Mouse (Mus musculus): ENCODE data around the gene Arl5a.

GRCm38 (mm10) chr2:52433365-52433764 lies 8.7 kb upstream of the Arl5a start:
- no peak for TF ChIP-seq CTCF (IDR thresholded peaks at IDR 0.05; ENCODE audit: control insufficient read depth, insufficient read depth, insufficient read length)
- TF ChIP-seq MYOD1 (IDR thresholded peaks at IDR 0.05; ENCODE audit: control insufficient read depth, insufficient read length, low read depth), result no peak
- TF ChIP-seq MAX (IDR thresholded peaks at IDR 0.05), result no peak
- no peak for TF ChIP-seq FOSL1 (IDR thresholded peaks at IDR 0.05; ENCODE audit: insufficient read depth, low read length, poor library complexity, severe bottlenecking)

Measured in C2C12 (cell line).